Mouse (Mus musculus): ENCODE results near the gene Fam13c.

DNA sequence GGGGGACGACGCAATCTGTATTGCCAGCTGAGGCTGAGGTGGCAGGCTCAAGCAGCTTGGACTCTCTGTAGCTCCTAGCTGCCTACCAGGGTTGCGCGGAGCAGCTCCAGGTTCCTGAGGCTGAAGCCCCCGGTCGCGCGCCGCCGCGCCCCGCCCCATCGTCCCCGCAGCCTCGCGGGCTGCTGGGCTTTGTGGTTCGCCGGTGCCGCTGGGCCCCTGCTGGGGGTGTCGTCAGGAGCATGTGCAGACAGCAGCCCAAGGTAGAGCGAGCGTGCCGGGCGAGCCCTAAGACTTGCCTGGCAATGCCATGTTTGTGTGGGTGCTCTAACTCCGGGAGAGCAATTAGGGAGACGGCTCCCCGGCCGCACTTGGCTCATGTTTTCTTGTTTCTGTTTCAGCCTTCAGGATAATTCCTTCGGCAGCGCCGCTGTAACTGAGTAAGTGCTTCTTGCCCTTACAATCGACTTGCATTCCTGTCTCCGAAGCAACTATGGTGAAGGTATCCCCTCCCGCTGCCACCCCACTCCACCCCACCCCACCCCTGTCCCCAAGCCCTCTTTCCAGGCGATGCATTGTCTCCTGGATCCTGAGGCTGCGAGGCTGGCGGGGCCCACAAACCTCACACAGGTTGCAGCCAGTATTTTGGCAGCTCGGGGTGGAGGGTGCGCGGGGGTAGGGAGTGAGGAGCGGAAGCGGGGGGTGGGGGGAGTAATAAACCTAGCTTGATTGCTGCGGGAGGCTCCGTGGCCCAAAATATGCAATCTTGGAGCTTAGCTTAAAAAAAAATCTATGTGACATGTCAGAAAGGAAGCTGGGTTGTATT is 569 bp downstream of the Fam13c start:
- TF ChIP-seq POLR2A (IDR thresholded peaks at IDR 0.05; ENCODE audit: extremely low read depth, insufficient read depth, low read length), result no peak
- no peak for TF ChIP-seq CTCF (IDR thresholded peaks at IDR 0.05; ENCODE audit: low read depth, low read length)

Data from liver, adult 2 months (tissue).